Mouse (Mus musculus) olfactory bulb, adult 2 months (tissue): ENCODE results near the gene Mettl7a2.
"Not testable (repeated sequence)": the region's sequence is repeated elsewhere in the genome, so short reads cannot be mapped to it uniquely, and the experiment has no call there.

ENCODE experiments used
- CTCF ChIP-seq: fragments of 200-500 bp; IDR thresholded peaks from 2 replicates; pipeline ENCODE4 v1.5.1; 2012; ENCODE audit warnings: low read depth, mild to moderate bottlenecking, low read length, moderate library complexity; ENCODE audit not compliant: insufficient read depth
- POLR2A ChIP-seq: fragments of 200-500 bp; IDR thresholded peaks from 2 replicates; pipeline ENCODE4 v1.6.1; 2012; ENCODE audit warnings: mild to moderate bottlenecking, low read depth, low read length, moderate library complexity; ENCODE audit not compliant: insufficient read depth

DNA sequence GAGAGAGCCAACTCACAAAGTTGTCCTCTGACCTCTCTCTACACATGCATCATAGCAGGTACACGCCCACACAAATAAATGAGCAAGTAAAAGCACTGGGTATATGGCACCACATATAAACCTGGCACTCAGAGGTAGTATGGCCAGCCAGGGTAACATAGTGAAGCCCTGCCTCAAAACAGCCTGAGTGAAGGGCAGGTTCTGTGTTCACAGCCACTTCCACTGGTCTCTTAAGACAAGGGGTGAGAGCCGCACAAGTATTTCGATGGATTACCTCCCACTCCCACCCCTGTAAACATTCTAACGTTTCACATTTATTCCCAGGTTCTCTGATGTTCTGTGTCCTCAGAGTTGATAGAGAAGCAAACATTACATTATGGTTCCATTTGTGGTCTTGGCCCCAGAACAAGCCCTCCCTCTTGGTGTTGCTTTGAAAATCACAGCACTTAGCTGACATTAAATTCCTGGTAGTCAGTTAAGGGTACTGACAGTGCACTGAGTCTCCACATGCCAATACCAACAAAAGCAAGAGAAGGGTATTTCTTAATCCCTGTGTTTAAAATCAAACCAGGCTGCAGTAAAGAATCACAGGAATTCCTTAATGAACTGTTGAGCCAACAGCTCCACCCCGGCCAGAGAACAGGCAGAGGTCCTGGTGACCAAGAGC, 11.6 kb upstream of the Mettl7a2 start:
- not testable (repeated sequence) for TF ChIP-seq CTCF, POLR2A
